Mouse (Mus musculus): ENCODE measurements at regions not wholly inside any gene's neighbourhood (a gene's known extent, or its start where the extent isn't known, plus 50 kb on each side); places are given as distances from the start of the nearest gene placed in this dataset.

- no peak for TF ChIP-seq POLR2A (IDR thresholded peaks at IDR 0.05; ENCODE audit: insufficient read depth, low read length)
- no peak for TF ChIP-seq CTCF (IDR thresholded peaks at IDR 0.05; ENCODE audit: low read depth, low read length)
Observed at GRCm38 (mm10) chr16:50000805-50001204, 200.5 kb downstream of the Cd47 start.

Measured in ES-Bruce4 (cell line).